Mouse (Mus musculus) MEL-GATA-1-ER (cell line): ENCODE data around the gene Tcf19.
"Not testable (repeated sequence)": the region's sequence is repeated elsewhere in the genome, so short reads cannot be mapped to it uniquely, and the experiment has no call there.

Source experiments
- DNase-seq: peaks from one replicate; pipeline ENCODE4 v3.0.0-alpha.2; 2012; ENCODE audit warnings: low read depth; ENCODE audit errors: extremely low read depth

Gene Tcf19

DNA sequence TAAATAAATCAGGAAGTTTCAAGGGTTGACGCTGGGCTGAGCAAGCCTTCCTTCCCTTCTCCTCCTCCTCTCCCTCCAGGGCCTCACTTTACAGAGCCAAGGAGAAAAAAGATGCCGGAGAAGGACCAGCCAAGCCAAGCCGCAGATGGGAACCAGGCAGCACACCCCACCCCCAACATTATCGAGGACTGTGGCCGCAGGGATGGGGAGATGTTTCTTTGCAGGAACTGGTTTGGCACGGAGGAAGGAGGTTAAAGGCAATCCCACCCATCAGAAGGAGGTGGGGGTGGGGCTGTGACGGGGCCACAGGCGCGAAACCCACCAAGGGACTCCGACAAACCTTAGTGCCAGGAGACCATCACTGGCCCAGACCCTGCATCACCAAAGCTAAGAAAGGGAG is 29.9 kb downstream of the Tcf19 start:
- DNase-seq: no peak

DNA sequence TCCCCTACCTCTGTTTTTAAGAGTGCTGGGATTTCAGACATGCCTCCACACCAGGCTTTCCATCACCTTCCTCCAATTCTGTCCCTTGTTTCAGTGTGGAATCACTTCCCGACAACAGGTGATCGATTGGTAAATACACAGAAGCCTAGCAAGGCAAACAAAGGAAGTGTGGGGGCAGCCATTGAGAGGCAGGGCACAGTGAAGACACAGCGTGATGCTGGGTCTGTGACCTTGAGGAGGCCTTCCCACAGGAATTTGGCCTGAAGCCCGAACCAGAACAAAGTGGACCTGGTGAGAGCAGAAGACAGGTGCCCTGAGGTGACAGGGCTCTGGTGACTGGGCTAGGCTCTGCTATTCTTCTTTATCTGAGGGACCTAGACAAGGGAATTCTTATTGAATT is 30.9 kb downstream of the Tcf19 start:
- DNase-seq: no peak

DNA sequence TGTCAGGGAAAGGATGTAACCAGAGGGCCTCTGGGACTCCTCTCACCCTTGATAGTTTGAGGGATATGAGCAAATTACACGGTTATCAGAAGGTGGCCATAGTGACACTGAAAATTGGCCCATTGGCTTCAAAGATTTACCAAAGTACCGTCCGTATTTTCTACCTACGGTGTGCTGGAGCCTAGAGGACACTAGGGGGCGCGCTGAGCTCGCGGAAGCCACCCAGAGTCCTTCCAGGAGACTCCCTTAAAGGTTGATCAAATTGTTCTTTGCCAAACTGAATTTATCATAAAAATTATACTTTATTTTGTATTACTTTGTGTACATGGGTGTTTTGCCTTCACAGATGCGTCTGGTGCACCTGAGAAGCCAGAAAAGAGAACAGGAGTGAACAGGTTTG is 32.6 kb downstream of the Tcf19 start:
- DNase-seq: peak; percentile 22

DNA sequence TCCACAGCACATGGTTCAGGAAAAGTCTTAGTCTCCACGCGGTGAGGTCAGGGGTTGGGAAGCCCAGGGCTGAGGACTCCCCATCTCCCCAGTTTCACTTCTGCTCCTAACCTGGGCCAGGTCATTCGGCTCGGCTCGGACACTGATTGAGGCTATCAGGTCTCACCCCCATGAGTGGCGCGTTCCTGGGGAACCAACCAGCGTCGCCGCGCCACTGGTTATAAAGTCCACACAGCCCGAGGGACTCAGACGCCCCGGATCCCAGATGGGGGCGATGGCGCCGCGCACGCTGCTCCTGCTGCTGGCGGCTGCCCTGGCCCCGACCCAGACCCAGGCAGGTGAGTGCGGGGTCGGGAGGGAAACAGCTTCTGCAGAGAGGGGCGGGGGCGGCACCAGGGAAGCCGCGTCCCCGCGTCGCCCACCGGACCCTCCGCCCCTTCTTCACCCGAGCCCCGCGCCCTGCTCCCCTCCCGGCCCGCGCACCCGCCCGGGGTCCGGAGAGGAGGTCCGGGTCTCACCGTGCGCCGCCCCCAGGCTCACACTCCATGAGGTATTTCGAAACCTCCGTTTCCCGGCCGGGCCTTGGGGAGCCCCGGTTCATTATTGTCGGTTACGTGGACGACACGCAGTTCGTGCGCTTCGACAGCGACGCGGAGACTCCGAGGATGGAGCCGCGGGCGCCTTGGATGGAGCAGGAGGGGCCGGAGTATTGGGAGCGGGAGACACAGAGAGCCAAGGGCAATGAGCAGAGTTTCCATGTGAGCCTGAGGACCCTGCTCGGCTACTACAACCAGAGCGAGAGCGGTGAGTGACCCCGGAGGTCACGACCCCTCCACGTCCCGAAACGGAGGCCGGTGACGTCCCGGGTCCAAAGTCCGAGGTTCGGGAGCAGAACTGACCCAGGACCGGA is 46.5 kb downstream of the Tcf19 start, which contains the start of gene H2-Q10:
Gene H2-Q10 (plus strand): TSS at position 248 of the 910 bp plus-strand sequence.
- no peak for DNase-seq

DNA sequence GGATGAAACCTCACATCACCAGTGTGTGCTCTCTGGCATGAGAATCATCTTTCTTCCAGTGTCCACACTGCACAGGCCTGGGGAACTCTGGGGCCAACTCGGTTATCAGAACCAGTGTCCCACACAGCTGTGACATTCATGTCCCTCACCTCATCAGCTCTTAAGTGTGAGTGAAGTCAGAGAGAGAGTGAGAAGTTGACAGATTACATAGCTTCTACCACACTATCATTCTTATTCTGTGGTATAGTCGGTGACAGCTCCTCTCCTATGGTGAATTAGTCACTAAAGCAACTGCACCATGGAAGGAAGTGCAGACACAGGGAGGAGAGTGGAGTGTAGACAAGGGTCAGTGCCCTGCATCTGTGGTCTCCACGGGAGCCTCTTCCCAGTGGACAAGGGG is 47.7 kb downstream of the Tcf19 start:
- DNase-seq: not testable (repeated sequence)

DNA sequence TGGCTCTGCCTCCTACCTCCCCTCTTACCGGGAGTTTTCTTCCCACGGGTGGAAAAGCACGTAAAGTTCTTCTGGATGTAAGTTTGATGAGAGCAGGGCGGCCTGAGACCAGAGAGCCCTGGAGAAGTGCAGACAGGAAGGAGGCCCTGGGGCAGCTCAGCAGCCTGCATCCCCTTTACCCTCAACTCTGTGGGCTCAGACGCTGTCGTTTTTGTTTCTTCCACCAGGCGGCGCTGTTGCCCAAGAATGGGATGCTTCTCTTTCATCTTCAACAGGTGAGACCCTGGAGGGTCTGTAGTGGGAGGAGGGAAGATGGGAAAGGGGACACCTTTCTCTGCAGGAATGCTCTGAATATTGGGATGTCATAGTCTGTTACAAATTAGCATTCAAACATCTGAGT is 51.0 kb downstream of the Tcf19 start:
- not testable (repeated sequence) for DNase-seq
